Mouse (Mus musculus): Measurements from ENCODE around the gene Itgb1bp1.
A peak's percentile ranks its signal among the peaks of the same experiment; 100 is the strongest.

The Itgb1bp1 gene

DNA sequence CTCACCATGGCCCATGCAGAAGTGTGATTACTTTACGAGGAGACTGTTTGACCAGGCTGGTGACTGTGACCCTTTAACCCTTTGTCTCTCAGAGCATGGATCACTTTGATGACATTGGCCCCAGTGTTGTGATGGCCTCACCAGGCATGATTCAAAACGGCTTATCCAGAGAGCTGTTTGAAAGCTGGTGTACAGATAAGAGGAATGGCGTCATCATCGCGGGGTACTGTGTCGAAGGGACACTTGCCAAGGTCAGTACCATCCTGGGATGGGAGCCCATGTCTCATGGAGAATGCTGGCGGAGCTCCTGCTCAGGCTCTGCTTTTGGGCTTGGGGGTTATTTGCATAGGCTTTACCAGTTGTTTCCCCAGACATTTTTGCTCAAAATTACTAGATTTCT is 15.2 kb upstream of the Itgb1bp1 start:
- DNase-seq (ENCODE audit: low read depth, low spot score): no peak

DNA sequence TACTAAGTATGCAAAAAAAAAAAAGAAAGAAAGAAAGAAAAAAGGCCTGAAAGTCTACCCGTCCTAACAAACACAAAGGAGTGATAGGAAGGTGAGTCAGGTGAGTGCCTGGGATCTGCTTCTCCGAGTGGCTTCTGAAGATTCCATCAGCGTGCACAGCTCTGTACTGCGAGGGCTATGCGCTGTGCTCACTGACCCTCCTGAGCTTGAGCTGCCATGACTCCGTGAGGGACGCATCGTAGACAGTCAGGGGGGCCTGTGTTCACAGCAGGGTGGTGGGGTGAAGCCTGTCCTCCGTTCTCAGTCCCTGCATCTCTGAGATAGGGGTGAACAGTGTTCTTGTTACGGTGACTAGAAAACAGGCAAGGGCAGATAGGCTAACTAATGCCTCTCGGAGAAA is 12.8 kb upstream of the Itgb1bp1 start:
- DNase-seq (ENCODE audit: low read depth, low spot score): no peak

DNA sequence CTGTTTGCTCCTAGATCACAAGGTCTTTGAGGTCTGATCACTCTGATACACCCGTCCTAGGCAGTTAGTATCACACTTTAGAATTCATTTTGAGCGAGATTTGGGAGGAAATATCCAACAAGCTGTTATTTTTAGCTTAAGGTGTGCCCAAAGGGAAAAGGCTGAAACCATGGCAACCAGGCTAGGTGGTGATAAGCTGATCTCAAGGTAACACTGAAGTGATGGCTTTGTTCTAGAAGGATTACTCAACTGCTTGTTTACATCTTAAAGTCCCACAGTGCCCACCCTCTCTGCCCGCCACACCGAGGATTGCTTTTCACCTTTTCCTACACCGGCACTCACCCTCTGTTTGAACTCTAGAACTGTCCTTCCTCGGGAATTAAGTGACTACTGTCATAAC is 3.6 kb upstream of the Itgb1bp1 start:
- no peak for DNase-seq (ENCODE audit: low read depth, low spot score)

DNA sequence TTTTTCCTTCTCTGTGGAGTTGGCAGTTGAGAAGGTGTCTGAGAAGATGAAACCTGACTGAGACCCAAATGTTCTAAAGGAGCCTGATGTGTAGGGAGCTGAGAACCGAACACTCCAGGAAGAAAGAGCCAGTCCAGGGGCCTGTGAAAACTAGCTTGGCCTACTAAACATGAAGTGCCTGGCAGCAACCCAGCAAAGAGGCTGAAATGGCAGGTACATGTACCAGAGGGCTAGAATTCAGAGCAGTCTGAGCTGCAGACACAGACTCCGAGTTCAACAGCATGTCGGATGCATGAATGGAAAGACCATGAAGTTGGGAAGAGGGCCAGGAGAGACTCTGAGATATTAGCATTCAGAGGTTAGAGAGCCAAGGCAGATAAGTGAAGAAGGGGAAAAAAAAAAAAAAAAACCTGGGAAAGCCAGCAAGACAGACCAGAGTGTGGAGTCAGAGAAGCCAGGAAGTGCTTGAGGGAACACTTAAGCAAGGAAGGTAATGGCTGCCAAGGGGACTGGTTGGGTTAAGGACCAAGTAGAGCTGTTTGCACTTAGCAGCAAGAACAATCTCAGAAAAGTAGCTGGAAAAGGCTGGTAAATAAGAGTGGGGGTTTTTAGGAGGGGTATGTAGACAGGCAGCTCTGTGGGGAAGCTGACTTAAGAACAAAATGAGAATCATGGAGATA is 2.8 kb upstream of the Itgb1bp1 start:
- DNase-seq (ENCODE audit: low read depth, low spot score): no peak

DNA sequence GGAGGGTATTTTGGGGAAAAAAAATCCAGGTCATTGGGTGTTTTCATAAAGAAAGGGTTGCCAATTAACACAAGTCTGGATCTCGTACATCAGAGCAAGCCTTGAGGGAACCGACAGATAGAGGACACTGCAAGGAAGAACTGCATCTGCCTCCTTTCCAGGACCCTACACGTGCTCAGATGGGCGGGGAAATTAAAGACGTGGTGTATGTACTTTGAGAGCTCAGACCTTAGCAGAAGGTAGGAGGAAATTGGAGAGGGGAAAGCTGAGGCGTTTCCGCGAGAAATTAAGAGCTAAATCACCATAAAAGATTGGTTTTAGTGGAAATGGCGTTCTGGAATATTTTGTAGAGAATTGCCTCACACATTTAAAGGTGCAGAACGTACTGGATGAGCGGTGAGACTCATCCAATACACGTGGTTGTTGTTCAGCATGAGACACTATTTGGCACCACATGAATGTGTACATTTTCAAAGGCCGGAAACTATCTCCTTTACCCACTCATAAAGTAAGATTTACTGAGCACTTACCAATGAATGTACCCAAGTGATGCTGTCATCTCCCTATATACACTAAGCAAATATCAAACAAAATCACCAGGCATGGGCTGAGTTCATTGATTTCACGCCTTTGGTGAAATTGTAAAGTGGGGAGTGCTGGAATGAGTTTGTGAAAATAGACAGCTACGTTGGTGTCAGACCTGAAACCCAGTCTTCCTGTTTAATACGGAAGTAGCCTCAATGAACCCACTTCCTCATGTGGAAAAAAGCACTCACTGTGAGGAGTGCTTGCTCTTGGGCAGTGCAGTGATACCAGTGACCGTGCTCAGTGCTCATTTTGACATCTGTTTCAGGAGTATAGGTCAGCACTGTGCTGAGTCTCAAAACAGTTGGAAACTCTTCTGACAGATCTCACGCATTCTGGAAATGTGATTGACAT is 897 bp upstream of the Itgb1bp1 start:
- DNase-seq (ENCODE audit: low read depth, low spot score): no peak

DNA sequence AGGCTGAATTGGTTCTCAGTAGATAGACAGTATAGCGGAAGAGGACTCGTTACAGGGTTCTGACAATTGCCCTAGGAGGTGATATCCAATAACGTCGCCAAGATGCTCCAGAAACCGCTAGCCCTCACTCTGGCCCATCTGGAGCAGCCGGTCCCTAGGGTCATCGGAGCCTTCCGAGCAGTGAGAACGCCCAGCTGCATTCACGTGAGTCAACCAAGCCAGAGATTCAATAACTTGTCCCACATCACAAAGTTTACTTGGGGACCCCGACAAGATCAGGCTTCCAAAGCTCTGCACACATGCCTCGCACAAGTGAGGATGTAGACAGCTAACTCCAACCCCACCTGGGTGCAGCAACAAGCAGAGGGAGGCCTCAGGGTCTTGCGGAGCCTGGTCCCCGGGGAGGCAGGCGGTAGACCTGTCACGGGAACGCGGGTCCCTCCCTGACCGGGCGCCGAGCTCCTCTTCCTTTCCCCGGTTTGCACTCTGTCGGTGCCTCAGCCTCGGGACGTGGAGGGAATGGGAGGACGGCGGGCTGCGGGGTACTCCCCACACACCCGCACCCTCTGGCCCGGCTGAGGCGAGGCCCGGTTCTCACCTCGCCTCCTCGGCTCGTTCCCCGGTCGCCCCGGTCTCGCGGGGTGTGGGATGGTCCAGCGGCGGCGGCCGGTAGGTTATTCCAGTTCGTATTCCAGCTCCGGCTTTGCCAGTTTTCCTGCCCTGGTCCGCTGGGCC is 409 bp downstream of the Itgb1bp1 start:
- DNase-seq (ENCODE audit: low read depth, low spot score): no peak

DNA sequence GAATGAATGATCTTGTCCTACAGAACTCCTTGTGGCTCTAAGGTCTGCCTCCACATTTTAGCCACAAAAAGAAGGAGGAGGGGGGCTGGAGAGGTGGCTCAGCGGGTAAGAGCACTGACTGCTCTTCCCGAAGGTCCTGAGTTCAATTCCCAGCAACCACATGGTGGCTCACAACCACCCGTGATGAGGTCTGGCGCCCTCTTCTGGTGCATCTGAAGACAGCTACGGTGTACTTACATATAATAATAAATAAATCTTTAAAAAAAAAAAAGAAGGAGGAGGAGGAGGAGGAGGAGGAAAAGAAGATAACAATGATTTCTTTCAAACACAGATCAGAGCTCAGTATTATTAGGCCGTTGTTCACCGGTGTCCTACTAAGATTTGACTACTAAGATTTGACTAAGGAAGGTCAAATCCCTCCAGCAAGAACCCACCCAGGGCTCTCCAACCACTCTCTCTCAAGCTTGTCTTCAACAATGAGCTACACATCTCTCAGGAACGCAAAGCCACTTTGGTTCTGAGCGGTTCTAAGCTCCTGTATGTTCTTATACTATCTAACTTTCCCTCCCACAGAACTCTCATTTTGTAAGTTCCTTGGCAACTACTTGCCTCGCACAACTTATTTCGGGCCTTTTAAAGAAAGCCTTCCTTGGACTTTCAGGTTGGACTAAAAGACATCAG is 1.2 kb downstream of the Itgb1bp1 start, which contains the start of gene Cpsf3:
TSS of gene Cpsf3 (plus strand) at position 631 of the 681 bp plus-strand sequence.
- no peak for DNase-seq (ENCODE audit: low read depth, low spot score)

DNA sequence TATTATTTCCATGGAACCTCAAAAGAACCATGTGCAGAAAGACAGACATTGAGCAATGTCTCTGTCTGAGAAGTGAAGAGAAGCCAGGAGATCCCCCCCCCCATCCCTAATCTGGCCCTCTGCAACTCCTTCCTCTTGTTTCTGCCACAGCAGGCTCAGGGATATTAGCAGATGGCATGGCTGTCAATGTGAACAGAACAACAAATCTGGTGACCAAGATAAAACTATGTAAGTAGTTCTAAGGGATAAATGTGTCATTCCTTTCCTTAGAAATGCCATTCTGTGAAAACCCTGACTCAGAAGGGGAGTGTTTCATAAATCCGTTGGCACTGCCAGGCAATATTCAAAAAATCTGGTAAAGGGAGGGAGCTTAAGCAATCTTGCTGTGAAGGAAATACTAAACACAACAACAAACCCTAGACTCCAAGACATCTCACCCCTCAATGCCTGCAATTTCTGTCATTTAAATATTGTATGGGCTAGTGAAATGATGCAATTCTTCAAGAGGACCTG is 8.7 kb downstream of the Itgb1bp1 start:
- no peak for DNase-seq (ENCODE audit: low read depth, low spot score)

DNA sequence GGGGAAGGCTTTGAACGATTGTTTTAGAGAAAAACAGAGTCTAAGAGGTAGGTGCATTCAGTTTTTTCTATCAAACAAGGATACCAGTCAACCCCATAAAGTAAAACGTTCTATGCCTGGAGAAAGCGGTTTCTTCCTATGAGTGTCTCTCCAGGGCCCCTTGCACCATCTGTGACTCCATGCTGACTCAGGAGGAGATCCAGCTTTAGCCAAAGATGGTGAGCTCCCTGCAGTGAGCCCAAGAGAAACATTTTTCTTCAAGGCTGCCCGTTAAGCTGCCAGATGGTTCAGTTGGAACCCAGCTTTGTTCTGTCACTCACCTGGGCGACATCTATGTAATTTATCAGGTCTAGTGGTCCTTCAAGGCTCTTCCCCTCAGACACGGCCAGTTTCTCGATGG is 11.6 kb downstream of the Itgb1bp1 start:
- no peak for DNase-seq (ENCODE audit: low read depth, low spot score)

DNA sequence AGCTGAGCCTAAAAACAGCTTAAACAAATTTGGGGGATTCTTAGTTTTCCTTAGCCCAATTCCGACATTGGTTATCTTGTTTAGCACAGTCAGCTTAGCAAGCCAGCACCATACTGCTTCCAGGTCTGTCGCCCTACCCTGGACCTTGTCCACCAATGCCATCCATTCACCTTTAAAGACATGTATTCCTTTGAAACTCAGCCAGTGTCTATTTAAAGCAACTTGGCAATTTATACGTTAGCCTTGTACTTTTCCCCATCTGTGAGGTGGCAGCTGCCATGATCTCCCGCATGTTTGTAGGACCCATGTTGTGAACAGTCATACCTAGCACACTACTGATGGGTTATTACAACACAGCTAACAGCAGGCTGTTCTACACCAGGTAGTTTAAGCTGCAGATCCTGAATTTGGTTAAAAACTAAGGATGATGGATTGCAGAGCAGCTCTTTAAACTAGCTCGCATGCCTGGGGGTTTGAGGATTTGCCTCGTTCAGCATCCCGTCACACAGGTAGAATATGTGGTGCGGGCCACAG is 17.9 kb downstream of the Itgb1bp1 start:
- DNase-seq (ENCODE audit: low read depth, low spot score): no peak

DNA sequence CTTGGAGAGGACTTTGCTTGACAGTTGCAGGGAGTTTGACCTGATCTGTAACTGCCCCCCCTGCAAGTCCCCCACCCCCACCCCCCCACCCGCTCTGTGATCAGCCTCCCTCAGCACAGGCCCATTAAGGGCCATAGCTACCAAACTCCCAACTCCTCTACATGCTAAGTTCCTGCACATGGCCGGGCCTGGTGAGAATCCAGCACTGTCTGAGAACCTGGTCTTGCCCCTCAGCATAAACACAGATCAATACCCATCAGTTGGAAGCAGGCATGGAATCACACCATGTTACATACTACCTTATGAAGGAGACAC is 19.3 kb downstream of the Itgb1bp1 start:
- no peak for DNase-seq (ENCODE audit: low read depth, low spot score)

DNA sequence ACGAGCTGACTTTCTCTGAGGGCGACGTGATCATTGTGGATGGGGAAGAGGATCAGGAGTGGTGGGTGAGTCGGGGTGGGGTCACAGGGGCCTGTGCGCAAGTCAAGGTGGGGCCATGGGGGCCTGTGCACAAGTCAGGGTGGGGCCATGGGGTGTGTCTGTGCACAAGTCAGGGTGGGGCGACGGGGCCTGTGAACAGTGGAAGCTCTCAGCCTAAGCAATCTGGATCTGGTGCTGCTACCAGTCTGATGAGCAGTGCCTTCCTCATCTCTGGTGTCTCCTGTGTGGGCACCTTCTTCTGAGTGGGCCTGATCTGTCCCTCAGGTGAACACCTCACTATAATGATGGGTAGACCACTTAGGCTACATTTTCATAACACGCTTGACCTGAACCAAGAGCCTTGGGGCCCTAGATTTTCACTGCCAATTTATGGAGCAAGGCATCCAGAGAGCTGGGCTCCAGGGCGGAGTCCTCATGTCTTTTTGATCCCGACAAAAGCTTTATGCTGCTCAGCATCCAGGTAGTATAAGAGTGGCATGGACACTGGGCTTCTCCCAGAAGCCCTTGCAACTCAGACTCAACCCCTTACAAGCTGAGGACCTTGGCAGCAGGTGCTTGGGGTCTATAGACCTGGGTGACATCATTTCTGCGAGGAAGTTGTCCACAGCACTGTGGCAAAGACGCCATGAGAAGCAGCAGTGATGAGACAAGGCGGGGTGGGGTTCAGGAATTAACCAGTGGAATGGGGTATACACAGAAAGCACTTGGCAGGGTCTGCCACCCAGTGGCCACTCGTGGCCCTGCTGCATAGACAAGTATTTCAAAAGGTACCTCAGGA is 19.9 kb downstream of the Itgb1bp1 start:
- peak; percentile 36 for DNase-seq (ENCODE audit: low read depth, low spot score)

DNA sequence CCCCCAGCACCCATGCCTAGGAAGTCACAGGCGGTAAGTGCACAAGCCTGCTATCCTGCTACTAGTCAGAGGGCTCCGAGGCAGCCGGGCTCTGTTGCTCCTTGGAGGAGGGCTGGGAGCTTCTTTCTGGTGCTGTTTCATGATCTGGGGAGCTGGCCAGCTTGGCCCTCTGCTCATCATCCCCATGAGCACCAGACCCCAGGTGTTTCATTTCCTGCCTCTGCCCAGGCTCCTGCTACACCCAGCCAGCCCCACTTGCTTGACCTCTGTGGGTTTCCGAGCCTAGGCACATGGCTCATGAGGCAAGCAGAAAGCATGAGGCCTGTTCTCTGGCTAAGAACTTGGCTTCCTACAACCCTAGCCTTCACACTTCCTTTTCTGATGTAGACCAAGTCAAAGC is 20.6 kb downstream of the Itgb1bp1 start:
- no peak for DNase-seq (ENCODE audit: low read depth, low spot score)

DNA sequence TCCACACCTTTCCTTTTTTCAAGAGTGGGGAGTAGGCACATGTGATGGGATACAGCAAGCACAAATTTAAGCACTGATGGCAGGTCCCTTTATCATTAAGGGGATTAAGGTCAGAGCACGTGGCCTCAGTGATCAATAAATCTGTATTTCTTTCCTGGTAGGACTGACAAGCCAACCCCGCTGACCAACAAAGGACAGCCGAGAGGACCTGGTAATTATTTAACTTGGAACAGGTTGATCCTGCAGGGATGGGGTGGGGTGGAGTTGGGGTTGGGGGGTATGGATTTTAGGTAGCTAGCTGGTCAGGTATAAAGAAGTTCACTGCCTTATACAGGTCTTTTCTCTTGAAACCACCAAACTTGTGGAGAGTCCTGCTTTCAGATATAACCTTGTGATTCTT is 21.1 kb downstream of the Itgb1bp1 start:
- DNase-seq (ENCODE audit: low read depth, low spot score): no peak

DNA sequence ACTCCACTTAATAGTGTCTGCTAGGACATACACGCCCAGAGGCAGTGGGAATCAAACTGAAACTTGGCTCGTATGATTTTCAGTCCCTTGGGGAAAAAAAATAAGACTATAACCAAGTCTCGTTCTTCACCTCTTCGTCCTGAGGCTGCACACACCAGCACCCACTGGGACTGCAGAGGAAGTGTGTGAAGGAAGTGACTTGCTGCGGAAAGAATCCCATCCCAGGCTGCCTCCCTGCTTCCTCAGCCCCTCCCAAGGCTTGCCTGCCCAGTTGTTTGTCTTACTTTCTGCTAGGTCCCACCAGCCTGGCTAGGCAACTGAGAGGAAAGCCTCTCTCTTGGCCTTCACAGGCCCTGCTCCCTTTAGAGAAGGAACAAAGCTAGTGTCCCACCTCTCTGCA is 21.8 kb downstream of the Itgb1bp1 start:
- no peak for DNase-seq (ENCODE audit: low read depth, low spot score)

DNA sequence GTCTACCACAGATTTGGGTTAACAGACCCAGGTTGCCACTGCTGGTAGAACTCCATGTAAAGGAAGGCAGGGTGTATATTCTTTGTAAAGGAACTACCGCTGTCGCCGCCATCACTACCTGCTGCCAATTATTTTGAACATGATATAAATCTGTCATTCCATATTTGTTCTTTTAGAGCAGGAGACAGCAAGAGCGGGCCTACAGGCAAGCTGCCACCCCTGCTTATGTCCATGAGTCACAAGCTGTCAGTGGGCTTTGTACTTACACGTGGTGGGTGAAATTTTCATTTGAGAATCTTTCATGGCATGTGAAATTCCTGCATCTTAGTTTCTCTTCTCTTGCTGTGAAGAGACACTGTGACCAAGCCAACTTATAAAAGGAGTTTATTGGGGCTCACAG is 22.8 kb downstream of the Itgb1bp1 start:
- no peak for DNase-seq (ENCODE audit: low read depth, low spot score)

DNA sequence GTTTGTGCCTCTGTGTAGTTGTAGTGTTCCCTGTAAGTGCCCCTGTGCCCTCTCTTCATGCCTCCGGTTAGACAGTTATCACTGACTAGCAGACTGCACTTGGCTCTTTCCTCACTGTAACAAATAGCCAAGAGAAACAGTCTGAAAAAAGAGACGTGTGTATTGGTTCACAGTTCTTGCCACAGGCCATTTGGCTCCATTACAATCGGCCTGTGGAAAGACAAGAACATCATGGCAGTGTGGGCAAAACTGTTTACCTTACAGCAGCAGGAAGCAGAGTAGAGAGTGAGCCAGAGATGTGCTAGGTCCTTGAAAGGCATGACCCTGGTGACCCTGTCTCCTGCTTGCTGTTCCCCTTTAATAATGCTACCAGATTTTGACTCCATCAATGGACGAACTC is 24.6 kb downstream of the Itgb1bp1 start:
- DNase-seq (ENCODE audit: low read depth, low spot score): no peak

DNA sequence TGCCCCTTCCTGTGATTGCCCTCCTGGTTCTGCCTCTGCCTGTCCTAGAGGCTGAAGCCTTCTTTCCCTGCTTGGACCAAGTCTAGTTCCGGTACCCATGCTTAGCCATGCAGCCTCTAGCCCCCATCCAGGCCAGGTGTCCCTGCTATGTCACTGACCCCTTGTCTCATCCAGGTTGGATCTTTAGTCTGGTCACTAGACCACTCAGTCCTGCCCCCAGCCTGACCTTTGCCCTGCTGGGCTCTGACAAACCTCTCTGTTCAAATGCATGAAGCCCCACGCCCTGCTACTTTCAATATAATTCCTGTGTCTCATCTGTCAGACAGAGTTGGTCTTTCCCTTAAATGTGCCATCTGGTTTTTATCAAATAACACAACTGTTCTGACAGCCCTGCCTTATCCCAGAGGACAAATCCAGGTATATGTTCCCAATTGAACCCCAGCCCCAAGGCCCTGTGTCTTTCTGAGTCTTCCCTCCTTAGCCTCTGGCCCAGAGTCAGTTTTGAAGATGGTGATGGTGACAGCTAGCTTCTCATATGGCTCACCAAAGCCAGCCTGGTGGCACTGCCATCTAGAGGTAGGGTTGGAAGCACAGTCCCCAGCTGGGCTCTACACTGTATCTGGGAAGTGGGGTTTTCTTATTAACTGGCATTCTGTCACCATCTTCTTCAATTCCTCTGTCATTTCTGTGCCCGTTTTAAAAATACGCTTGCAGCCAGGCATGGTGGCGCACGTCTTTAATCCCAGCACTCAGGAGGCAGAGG is 25.4 kb downstream of the Itgb1bp1 start:
- DNase-seq (ENCODE audit: low read depth, low spot score): no peak

DNA sequence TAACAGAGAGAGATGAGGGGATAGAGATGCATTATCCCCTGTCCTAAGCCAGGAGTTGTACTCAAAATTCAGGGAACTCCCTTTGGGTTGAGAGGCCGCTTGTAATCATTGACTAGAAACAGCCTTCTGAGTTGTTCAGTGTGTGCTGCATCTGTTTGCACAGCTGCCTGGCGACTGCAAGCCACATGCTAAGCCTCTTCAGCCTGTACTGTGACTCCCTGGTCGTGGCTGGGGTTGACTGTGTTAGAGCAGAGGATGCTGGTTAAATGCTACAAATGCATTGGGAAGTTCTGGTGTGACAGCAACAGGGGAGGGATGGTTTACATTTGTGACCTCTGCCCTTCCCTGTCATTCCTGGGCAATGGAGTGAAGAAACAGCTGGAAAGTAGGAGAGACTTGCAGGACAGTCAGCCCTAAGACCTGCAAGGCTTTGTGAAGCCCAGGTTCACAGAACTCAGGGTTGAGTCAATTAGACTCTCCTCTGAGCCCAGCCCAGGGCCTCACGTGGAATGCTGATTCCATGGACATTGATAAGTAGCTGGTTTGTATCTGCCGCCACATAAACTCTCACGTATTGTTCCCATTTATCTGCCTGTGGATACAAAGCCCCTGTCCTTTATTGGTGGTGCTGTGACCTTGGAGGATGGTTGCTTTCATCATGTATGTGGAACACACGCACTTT is 38.2 kb downstream of the Itgb1bp1 start:
- no peak for DNase-seq (ENCODE audit: low read depth, low spot score)
